Mouse (Mus musculus) intestine, embryonic 16.5 days (tissue): ENCODE data around the gene Sar1b. TPM values are rescaled to one million over a fixed set of nuclear protein-coding genes. Genes with fewer than 3 reads are reported as not detected.
"Not testable (repeated sequence)": the region's sequence is repeated elsewhere in the genome, so short reads cannot be mapped to it uniquely, and the experiment has no call there.

Experiments used
- ATAC-seq: fragments of 200-750 bp; cut with Nextera tagmentation; 2 replicates; pipeline ENCODE4 v1.8.0; 2017; ENCODE audit warnings: moderate TSS enrichment, moderate library complexity
- H3K27ac ChIP-seq: fragments of 300-500 bp; sonication (generic); 2 replicates; pipeline ENCODE4 v1.5.1; 2014; ENCODE audit warnings: mild to moderate bottlenecking, low read length
- H3K27me3 ChIP-seq: fragments of 300-500 bp; sonication (generic); replicated peaks from 2 replicates; pipeline ENCODE4 v1.6.1; 2014; ENCODE audit warnings: low read length, control low read depth, mixed read lengths; ENCODE audit not compliant: control insufficient read depth, insufficient read depth
- H3K36me3 ChIP-seq: fragments of 300-500 bp; sonication (generic); 2 replicates; pipeline ENCODE4 v1.6.1; 2014; ENCODE audit warnings: low read length, control low read depth; ENCODE audit not compliant: control insufficient read depth, insufficient read depth
- H3K4me1 ChIP-seq: fragments of 300-500 bp; sonication (generic); 2 replicates; pipeline ENCODE4 v1.6.1; 2014; ENCODE audit warnings: low read length, control low read depth, mixed read lengths; ENCODE audit not compliant: control insufficient read depth, insufficient read depth
- H3K4me2 ChIP-seq: fragments of 300-500 bp; sonication (generic); 2 replicates; pipeline ENCODE4 v1.6.1; 2014; ENCODE audit warnings: low read depth, low read length, control low read depth
- H3K4me3 ChIP-seq: fragments of 300-500 bp; sonication (generic); 2 replicates; pipeline ENCODE4 v1.5.1; 2014; ENCODE audit warnings: mild to moderate bottlenecking, low read length
- H3K9ac ChIP-seq: fragments of 300-500 bp; sonication (generic); 2 replicates; pipeline ENCODE4 v1.6.1; 2014; ENCODE audit warnings: low read depth, low read length
- H3K9me3 ChIP-seq: fragments of 300-500 bp; sonication (generic); 2 replicates; pipeline ENCODE4 v1.6.1; 2016; ENCODE audit warnings: low read length, control low read depth; ENCODE audit not compliant: control insufficient read depth
- WGBS: fragments of 180-500 bp; shearing (Covaris S2); extraction: QIAGEN DNeasy Blood & Tissue Kit; methylation state at CpG from one replicate; pipeline ENCODE4 v1.1.7; 2014; 5-methylcytosine and 5-hydroxymethylcytosine counted together
- polyA plus RNA-seq: library from polyadenylated mRNA; unstranded; fragments of >200 nt; fragmentation: Nextera tagmentation; extraction: Ambion mirVana; gene quantifications from 2 replicates; pipeline ENCODE4 v1.2.1, GENCODE M21; 2015

Sar1b gene
- polyA plus RNA-seq, 1 experiment from 2014 or later = 218 TPM

- Histone ChIP-seq H3K27ac (peak overlapping the region; percentile 91), H3K4me1 (peaks cover 11% of the 10 kb centered on the region; the same call in 1 of the 2 replicates), H3K9ac (peak overlapping the region; percentile 99), H3K4me3 (peak overlapping the region; percentile 100), H3K4me2 (peak overlapping the region; percentile 80), H3K27me3 (no peaks in the 10 kb centered on the region), H3K9me3 (no peaks in the 10 kb centered on the region), H3K36me3 (0 out of 2 replicates have a peak, but pooled peaks cover 4% of the 10 kb centered on the region)
- under 1% methylated on average over 46 of the region's 46 CpGs for WGBS
- peak; percentile 70 for ATAC-seq
Observed at GRCm38 (mm10) chr11:51755621-51756311, 7.7 kb upstream of the Sar1b start.

DNA sequence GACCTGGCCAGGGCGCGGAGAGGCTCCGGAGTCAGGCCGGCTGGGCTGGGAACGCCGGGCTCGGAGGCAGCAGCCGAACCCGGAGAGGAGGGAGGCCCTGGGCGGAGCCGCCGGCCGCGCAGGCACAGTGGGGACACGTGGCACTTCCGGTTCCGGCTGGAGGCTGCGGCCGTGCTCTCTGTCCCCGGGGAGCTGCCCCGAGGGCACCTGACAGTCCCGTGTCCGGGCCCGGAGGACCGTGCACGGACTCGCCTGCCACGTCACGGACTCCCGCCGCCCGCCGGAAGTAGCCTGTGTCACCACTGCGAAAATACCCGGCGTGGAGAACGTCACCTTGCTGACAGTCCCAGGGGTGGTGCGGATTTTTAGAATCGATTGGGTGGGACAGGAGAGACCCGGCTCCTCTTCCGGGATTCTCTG is 7.1 kb upstream of the Sar1b start:
- H3K27ac ChIP-seq = peak overlapping the region; percentile 93
- H3K36me3 ChIP-seq = 0 out of 2 replicates have a peak, but pooled peaks cover 4% of the 10 kb centered on the region
- H3K4me1 ChIP-seq = peaks cover 11% of the 10 kb centered on the region; the same call in 1 of the 2 replicates
- H3K4me2 ChIP-seq = peak overlapping the region; percentile 80
- H3K9me3 ChIP-seq = no peaks in the 10 kb centered on the region
- peak; percentile 98 for ATAC-seq
- peak overlapping the region; percentile 100 for H3K4me3 ChIP-seq
- WGBS = under 1% methylated on average over 41 of the region's 41 CpGs
- no peaks in the 10 kb centered on the region for H3K27me3 ChIP-seq
- H3K9ac ChIP-seq = peak overlapping the region; percentile 99

DNA sequence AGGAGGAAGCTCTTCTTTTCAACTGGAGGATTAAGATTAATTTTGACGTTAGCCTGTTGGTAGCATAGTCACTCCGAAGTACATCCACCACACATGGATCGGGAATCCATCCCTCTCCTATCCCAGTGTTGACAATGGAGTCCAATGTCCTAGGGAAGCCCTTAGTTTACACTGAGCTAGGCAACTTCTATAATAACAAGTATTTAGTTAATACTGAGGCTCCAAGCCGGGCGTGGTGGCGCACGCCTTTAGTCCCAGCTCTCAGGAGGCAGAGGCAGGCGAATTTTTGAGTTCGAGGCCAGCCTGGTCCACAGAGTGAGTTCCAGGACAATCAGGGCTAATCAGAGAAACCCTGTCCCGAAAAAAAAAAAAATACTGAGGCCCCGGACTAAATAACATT is 6.5 kb upstream of the Sar1b start:
- 0 out of 2 replicates have a peak, but pooled peaks cover 4% of the 10 kb centered on the region for H3K36me3 ChIP-seq
- H3K27ac ChIP-seq = peak overlapping the region; percentile 93
- ATAC-seq = no peak
- no peaks in the 10 kb centered on the region for H3K27me3 ChIP-seq
- 71% methylated on average over 11 of the region's 11 CpGs for WGBS
- H3K4me1 ChIP-seq = peaks cover 11% of the 10 kb centered on the region; the same call in 1 of the 2 replicates
- peak overlapping the region; percentile 99 for H3K9ac ChIP-seq
- H3K4me3 ChIP-seq = peak overlapping the region; percentile 100
- H3K9me3 ChIP-seq = no peaks in the 10 kb centered on the region
- H3K4me2 ChIP-seq = peak overlapping the region; percentile 80

- Histone ChIP-seq H3K9me3 (no peaks in the 10 kb centered on the region), H3K4me2 (no peak overlapping the region; the same call in 1 of the 2 replicates), H3K9ac (no peak overlapping the region), H3K36me3 (0 out of 2 replicates have a peak, but pooled peaks cover 4% of the 10 kb centered on the region), H3K27me3 (no peaks in the 10 kb centered on the region), H3K4me3 (no peak overlapping the region), H3K27ac (peak overlapping the region; percentile 93), H3K4me1 (peaks cover 11% of the 10 kb centered on the region; the same call in 1 of the 2 replicates)
- peak; percentile 24 for ATAC-seq
- 73% methylated on average over 5 of the region's 5 CpGs for WGBS
Observed at GRCm38 (mm10) chr11:51757625-51758024, 5.9 kb upstream of the Sar1b start.

- ATAC-seq, H3K27ac ChIP-seq, H3K9ac ChIP-seq: not testable (repeated sequence)
Observed at GRCm38 (mm10) chr11:51758207-51758606, 5.3 kb upstream of the Sar1b start.

DNA sequence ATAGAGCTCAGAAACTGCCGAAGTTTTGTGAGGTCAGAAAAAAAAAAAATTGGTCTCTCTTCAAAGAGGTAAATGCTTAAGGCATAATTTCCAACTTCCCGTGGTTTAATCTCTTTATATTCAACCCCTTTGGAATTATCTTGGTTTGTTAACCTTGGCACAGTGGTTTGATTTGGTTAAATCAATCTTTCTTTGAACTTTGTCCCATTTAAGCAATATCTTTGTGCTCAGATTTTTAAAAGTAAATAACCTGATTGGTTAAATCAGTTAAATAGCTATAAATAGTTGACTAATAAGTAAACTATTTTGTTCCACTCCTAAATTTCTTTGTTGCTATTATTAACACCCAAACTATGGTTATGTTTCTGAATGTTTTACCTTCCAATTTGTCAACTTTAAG is 4.2 kb upstream of the Sar1b start:
- no peak overlapping the region for H3K9ac ChIP-seq
- 61% methylated on average over 2 of the region's 2 CpGs for WGBS

More at GRCm38 (mm10) chr11:51758207-51758606, 5.3 kb upstream of the Sar1b start:
- H3K4me2 ChIP-seq, H3K36me3 ChIP-seq, H3K27me3 ChIP-seq, H3K4me3 ChIP-seq, H3K9me3 ChIP-seq: not testable (repeated sequence)
- 86% methylated on average over 5 of the region's 5 CpGs for WGBS
- peaks cover 13% of the 10 kb centered on the region; the same call in 1 of the 2 replicates for H3K4me1 ChIP-seq

GRCm38 (mm10) chr11:51759941-51760657 is 3.4 kb upstream of the Sar1b start:
- no peaks in the 10 kb centered on the region for H3K36me3 ChIP-seq
- 81% methylated on average over 6 of the region's 6 CpGs for WGBS
- no peak overlapping the region for H3K9ac ChIP-seq
- peaks cover 9% of the 10 kb centered on the region; the same call in 1 of the 2 replicates for H3K4me1 ChIP-seq
- no peak overlapping the region for H3K4me3 ChIP-seq
- no peaks in the 10 kb centered on the region for H3K27me3 ChIP-seq
- no peaks in the 10 kb centered on the region for H3K9me3 ChIP-seq
- no peak overlapping the region; the same call in 1 of the 2 replicates for H3K27ac ChIP-seq
- no peak overlapping the region for H3K4me2 ChIP-seq
- ATAC-seq = no peak

More for the DNA sequence above, 4.2 kb upstream of the Sar1b start:
- H3K4me1 ChIP-seq = 0 out of 2 replicates have a peak, but pooled peaks cover 9% of the 10 kb centered on the region
- no peak for ATAC-seq
- H3K4me3 ChIP-seq = no peak overlapping the region
- H3K27me3 ChIP-seq = no peaks in the 10 kb centered on the region
- H3K4me2 ChIP-seq = no peak overlapping the region
- no peaks in the 10 kb centered on the region for H3K36me3 ChIP-seq
- no peaks in the 10 kb centered on the region for H3K9me3 ChIP-seq
- no peak overlapping the region for H3K27ac ChIP-seq

- no peak overlapping the region for H3K27ac ChIP-seq
- no peaks in the 10 kb centered on the region for H3K36me3 ChIP-seq
- no peak overlapping the region for H3K9ac ChIP-seq
- 80% methylated on average over 5 of the region's 5 CpGs for WGBS
- ATAC-seq = no peak
- no peaks in the 10 kb centered on the region for H3K27me3 ChIP-seq
- no peak overlapping the region for H3K4me2 ChIP-seq
- H3K9me3 ChIP-seq = no peaks in the 10 kb centered on the region
- H3K4me3 ChIP-seq = no peak overlapping the region
- H3K4me1 ChIP-seq = peaks cover 9% of the 10 kb centered on the region; the same call in 1 of the 2 replicates
Observed at GRCm38 (mm10) chr11:51761241-51761640, 2.2 kb upstream of the Sar1b start.

DNA sequence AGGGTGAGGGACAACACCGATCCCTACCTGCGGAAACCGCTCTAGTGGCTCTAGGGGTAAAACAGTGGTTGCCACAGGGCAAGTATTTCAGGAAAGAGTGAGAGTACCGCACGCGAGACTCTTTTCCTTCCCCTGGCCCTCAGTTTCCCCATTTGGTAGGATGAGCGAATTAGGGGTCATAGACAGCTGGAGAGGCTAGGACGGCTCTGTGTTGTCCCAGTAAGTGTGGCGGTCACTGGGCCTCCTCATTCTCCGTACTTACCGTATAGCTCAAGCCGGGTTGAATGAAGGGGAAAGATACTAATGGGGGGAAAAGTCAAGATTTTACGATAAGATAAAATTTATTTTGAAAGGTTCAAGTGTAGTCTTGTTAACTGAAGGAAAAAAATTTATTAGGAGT is 468 bp downstream of the Sar1b start:
- Histone ChIP-seq H3K36me3 (no peaks in the 10 kb centered on the region), H3K4me3 (peak overlapping the region; percentile 98), H3K27ac (peak overlapping the region; percentile 65), H3K9me3 (no peaks in the 10 kb centered on the region), H3K9ac (peak overlapping the region; percentile 95), H3K27me3 (no peaks in the 10 kb centered on the region), H3K4me2 (peak overlapping the region; percentile 73), H3K4me1 (peaks cover 9% of the 10 kb centered on the region; the same call in 1 of the 2 replicates)
- no peak for ATAC-seq
- 3% methylated on average over 13 of the region's 13 CpGs for WGBS
